Mouse (Mus musculus) spleen, adult 12 weeks (tissue): Measurements from ENCODE around the gene Gm45808.
"Not testable (repeated sequence)": the region's sequence is repeated elsewhere in the genome, so short reads cannot be mapped to it uniquely, and the experiment has no call there.

Experiments used
- DNase-seq: peaks from one replicate; pipeline ENCODE4 v3.0.0; 2022; ENCODE audit warnings: low spot score

The Gm45808 gene

GRCm38 (mm10) chr7:45509181-45509882 lies 22.7 kb upstream of the Gm45808 start:
- DNase-seq: no peak

GRCm38 (mm10) chr7:45508561-45508960 lies 21.9 kb upstream of the Gm45808 start:
- peak; percentile 50 for DNase-seq

GRCm38 (mm10) chr7:45507583-45507982 lies 21.0 kb upstream of the Gm45808 start:
- no peak for DNase-seq

- no peak for DNase-seq
Measured at GRCm38 (mm10) chr7:45498427-45498826, 11.8 kb upstream of the Gm45808 start.

- no peak for DNase-seq
Measured at GRCm38 (mm10) chr7:45494548-45494947, 7.9 kb upstream of the Gm45808 start.

- DNase-seq: no peak
Measured at GRCm38 (mm10) chr7:45492951-45493350, 6.3 kb upstream of the Gm45808 start.

- DNase-seq: no peak
Measured at GRCm38 (mm10) chr7:45492225-45492844, 5.7 kb upstream of the Gm45808 start.

GRCm38 (mm10) chr7:45491264-45491663 lies 4.7 kb upstream of the Gm45808 start:
- DNase-seq: no peak

GRCm38 (mm10) chr7:45490822-45491221 lies 4.2 kb upstream of the Gm45808 start:
- no peak for DNase-seq

GRCm38 (mm10) chr7:45489578-45489977 lies 3.0 kb upstream of the Gm45808 start:
- DNase-seq: no peak

- no peak for DNase-seq
Measured at GRCm38 (mm10) chr7:45488293-45489204, 1.9 kb upstream of the Gm45808 start, which contains the start of gene Dhdh. Gene Dhdh, minus strand, starts transcription at chr7:45488805.

GRCm38 (mm10) chr7:45487861-45488292 lies 1.3 kb upstream of the Gm45808 start:
- no peak for DNase-seq

- no peak for DNase-seq
Measured at GRCm38 (mm10) chr7:45486158-45486557, 453 bp downstream of the Gm45808 start.

- not testable (repeated sequence) for DNase-seq
Measured at GRCm38 (mm10) chr7:45484985-45485384, 1.6 kb downstream of the Gm45808 start.

GRCm38 (mm10) chr7:45482166-45482565 lies 4.4 kb downstream of the Gm45808 start:
- no peak for DNase-seq

GRCm38 (mm10) chr7:45481374-45481927 lies 5.2 kb downstream of the Gm45808 start, which contains the start of gene Tulp2:
Gene Tulp2, plus strand, starts transcription at chr7:45481877.
- no peak for DNase-seq

GRCm38 (mm10) chr7:45480310-45480709 lies 6.3 kb downstream of the Gm45808 start:
- DNase-seq: not testable (repeated sequence)

GRCm38 (mm10) chr7:45478774-45479173 lies 7.8 kb downstream of the Gm45808 start:
- DNase-seq: no peak

- DNase-seq: no peak
Measured at GRCm38 (mm10) chr7:45477003-45477402, 9.6 kb downstream of the Gm45808 start.

- DNase-seq: no peak
Measured at GRCm38 (mm10) chr7:45476453-45476852, 10.2 kb downstream of the Gm45808 start.

GRCm38 (mm10) chr7:45475291-45475969 lies 11.2 kb downstream of the Gm45808 start:
- no peak for DNase-seq

- peak; percentile 62 for DNase-seq
Measured at GRCm38 (mm10) chr7:45470869-45471268, 15.7 kb downstream of the Gm45808 start.
